Mouse (Mus musculus): ENCODE data around the gene Sass6. TPM values are rescaled to one million over a fixed set of nuclear protein-coding genes. Genes with fewer than 3 reads are reported as not detected.

The Sass6 gene
- polyA plus RNA-seq, 1 experiment from 2014 or later = 13.5 TPM

Other genes starting within 250 kb of the Sass6 start
- gene Cdc14a, start 170.9 kb upstream of the Sass6 start, polyA plus RNA-seq (2014; fragmentation: Nextera tagmentation; extraction: Ambion mirVana) = 4.8 and 4.9 TPM in 2 replicates
- 52.2 and 54.5 TPM in 2 replicates for gene Rtca, start 86.8 kb upstream of the Sass6 start, polyA plus RNA-seq (2014; fragmentation: Nextera tagmentation; extraction: Ambion mirVana)
- gene Dbt, start 81.9 kb upstream of the Sass6 start, polyA plus RNA-seq (2014; fragmentation: Nextera tagmentation; extraction: Ambion mirVana) = 22.4 and 23.7 TPM in 2 replicates
- 44.7 and 47.8 TPM in 2 replicates for gene Lrrc39, start 32.0 kb upstream of the Sass6 start, polyA plus RNA-seq (2014; fragmentation: Nextera tagmentation; extraction: Ambion mirVana)
- 18.7 and 22.3 TPM in 2 replicates for gene Trmt13, start 19.6 kb downstream of the Sass6 start, polyA plus RNA-seq (2014; fragmentation: Nextera tagmentation; extraction: Ambion mirVana)
- 61.6 and 62.2 TPM in 2 replicates for gene Mfsd14a, start 67.7 kb downstream of the Sass6 start, polyA plus RNA-seq (2014; fragmentation: Nextera tagmentation; extraction: Ambion mirVana)
- gene Gm43191, start 86.3 kb downstream of the Sass6 start, polyA plus RNA-seq (2014; fragmentation: Nextera tagmentation; extraction: Ambion mirVana) = not detected in 2 replicates
- gene Slc35a3, start 117.8 kb downstream of the Sass6 start, polyA plus RNA-seq (2014; fragmentation: Nextera tagmentation; extraction: Ambion mirVana) = 11.6 and 13.8 TPM in 2 replicates
- 121 and 135 TPM in 2 replicates for gene Agl, start 213.2 kb downstream of the Sass6 start, polyA plus RNA-seq (2014; fragmentation: Nextera tagmentation; extraction: Ambion mirVana)

Measured in heart, embryonic 14.5 days (tissue).